7 mouse cellular contexts compared by ENCODE assay signal in genomic region chr14:47004161-47004560, GRCm38 (mm10).
DNase-seq lines count a peak whose midpoint lies in the region; ATAC-seq and TF ChIP-seq lines count a peak whose summit lies in the region.

No protein-coding gene starts in this region.

- peak; percentile 12 for DNase-seq in kidney, adult 11 months
- DNase-seq in adrenal gland, postnatal 14 days: peak; percentile 74
- DNase-seq in kidney, adult 9 months: peak; percentile 49
- no peak for DNase-seq in thymus, postnatal 36 days
- no peak for DNase-seq in MN1 (ENCODE audit: low spot score)

- no peak for ATAC-seq in kidney, embryonic 14.5 days (ENCODE audit: low FRiP score, low TSS enrichment)

- no peak overlapping the region for H3K4me2 ChIP-seq in kidney, embryonic 14.5 days (replicated peaks; ENCODE audit: low read depth, low read length)

- H3K9me3 ChIP-seq in kidney, embryonic 14.5 days (ENCODE audit: control insufficient read depth, low read length): no peaks in the 10 kb centered on the region
- peaks cover 1% of the 10 kb centered on the region; the same call in 1 of the 2 replicates for H3K9me3 ChIP-seq in E14TG2a.4 (ENCODE audit: low read length)

- no peaks in the 10 kb centered on the region for H3K4me1 ChIP-seq in kidney, embryonic 14.5 days (ENCODE audit: control insufficient read depth, insufficient read depth, low read length)
- no peaks in the 10 kb centered on the region for H3K4me1 ChIP-seq in E14TG2a.4 (replicated peaks; ENCODE audit: low read depth, low read length)

- H3K9ac ChIP-seq in kidney, embryonic 14.5 days (ENCODE audit: low read depth, low read length): no peak overlapping the region

- no peak overlapping the region for H3K4me3 ChIP-seq in kidney, embryonic 14.5 days (ENCODE audit: low read length)
- H3K4me3 ChIP-seq in E14TG2a.4 (replicated peaks; ENCODE audit: low read length): no peak overlapping the region

- TF ChIP-seq CTCF in E14TG2a.4 (conservative IDR thresholded peaks at IDR 0.05; ENCODE audit: low read length): peak; percentile 46

- WGBS in kidney, embryonic 14.5 days: 19% methylated on average over 3 of the region's 3 CpGs

- H3K27me3 ChIP-seq in kidney, embryonic 14.5 days (ENCODE audit: control insufficient read depth, insufficient read depth, low read length): no peaks in the 10 kb centered on the region
- no peaks in the 10 kb centered on the region for H3K27me3 ChIP-seq in E14TG2a.4 (ENCODE audit: insufficient read depth, low read length)

- no peaks in the 10 kb centered on the region for H3K36me3 ChIP-seq in kidney, embryonic 14.5 days (ENCODE audit: control insufficient read depth, insufficient read depth, low read length)
- H3K36me3 ChIP-seq in E14TG2a.4 (ENCODE audit: insufficient read depth, low read length): no peaks in the 10 kb centered on the region

- no peak overlapping the region for H3K27ac ChIP-seq in kidney, embryonic 14.5 days (ENCODE audit: low read depth, low read length)

Comparison
In these comparisons a context has a peak if more than half of its experiments do, and no peak if none do; other contexts are left out.
1. DNase-seq: peak in kidney, adult 11 months (single experiment), adrenal gland, postnatal 14 days (single experiment) and kidney, adult 9 months (single experiment); none in thymus, postnatal 36 days (0 of 2) and MN1 (single experiment).